Mouse (Mus musculus): ENCODE results near the gene Nfatc4. TPM values are rescaled to one million over a fixed set of nuclear protein-coding genes. Genes with fewer than 3 reads are reported as not detected.

Nfatc4 gene
- polyA plus RNA-seq, 1 experiment: 2.7 TPM

GRCm38 (mm10) chr14:55815310-55815751 is 7.6 kb upstream of the Nfatc4 start:
- H3K27ac ChIP-seq (ENCODE audit: control insufficient read depth, insufficient read depth, low read length): no peak overlapping the region
- WGBS: 33% methylated on average over 17 of the region's 17 CpGs
- H3K4me1 ChIP-seq (replicated peaks; ENCODE audit: control insufficient read depth, insufficient read depth, low read length): no peaks in the 10 kb centered on the region
- no peak for DNase-seq
- no peaks in the 10 kb centered on the region for H3K36me3 ChIP-seq (ENCODE audit: control insufficient read depth, insufficient read depth, low read length)
- no peaks in the 10 kb centered on the region; the same call in 1 of the 2 replicates for H3K27me3 ChIP-seq (ENCODE audit: control insufficient read depth, insufficient read depth, low read length)
- TF ChIP-seq CTCF (IDR thresholded peaks at IDR 0.05; ENCODE audit: borderline replicate concordance, control insufficient read depth, extremely low read depth, insufficient read depth, low read length, poor library complexity) (no peak), POLR2A (IDR thresholded peaks at IDR 0.05; ENCODE audit: control insufficient read depth, extremely low read depth, insufficient read depth, low read length, poor library complexity) (no peak)
- H3K4me3 ChIP-seq (ENCODE audit: control insufficient read depth, insufficient read depth, low read length): no peak overlapping the region

- Histone ChIP-seq H3K27ac (ENCODE audit: control insufficient read depth, insufficient read depth, low read length) (no peak overlapping the region), H3K36me3 (ENCODE audit: control insufficient read depth, insufficient read depth, low read length) (no peaks in the 10 kb centered on the region), H3K4me1 (replicated peaks; ENCODE audit: control insufficient read depth, insufficient read depth, low read length) (no peaks in the 10 kb centered on the region), H3K4me3 (ENCODE audit: control insufficient read depth, insufficient read depth, low read length) (no peak overlapping the region), H3K27me3 (ENCODE audit: control insufficient read depth, insufficient read depth, low read length) (peaks cover 17% of the 10 kb centered on the region)
- TF ChIP-seq CTCF (IDR thresholded peaks at IDR 0.05; ENCODE audit: borderline replicate concordance, control insufficient read depth, extremely low read depth, insufficient read depth, low read length, poor library complexity) (no peak), POLR2A (IDR thresholded peaks at IDR 0.05; ENCODE audit: control insufficient read depth, extremely low read depth, insufficient read depth, low read length, poor library complexity) (no peak)
- 90% methylated on average over 7 of the region's 7 CpGs for WGBS
- no peak for DNase-seq
Measured at GRCm38 (mm10) chr14:55819845-55820405, 3.0 kb upstream of the Nfatc4 start.

GRCm38 (mm10) chr14:55820576-55820975 is 2.4 kb upstream of the Nfatc4 start:
- TF ChIP-seq POLR2A (IDR thresholded peaks at IDR 0.05; ENCODE audit: control insufficient read depth, extremely low read depth, insufficient read depth, low read length, poor library complexity) (no peak), CTCF (IDR thresholded peaks at IDR 0.05; ENCODE audit: borderline replicate concordance, control insufficient read depth, extremely low read depth, insufficient read depth, low read length, poor library complexity) (no peak)
- Histone ChIP-seq H3K27me3 (ENCODE audit: control insufficient read depth, insufficient read depth, low read length) (peaks cover 22% of the 10 kb centered on the region), H3K36me3 (ENCODE audit: control insufficient read depth, insufficient read depth, low read length) (no peaks in the 10 kb centered on the region), H3K4me1 (replicated peaks; ENCODE audit: control insufficient read depth, insufficient read depth, low read length) (no peaks in the 10 kb centered on the region), H3K27ac (ENCODE audit: control insufficient read depth, insufficient read depth, low read length) (no peak overlapping the region), H3K4me3 (ENCODE audit: control insufficient read depth, insufficient read depth, low read length) (no peak overlapping the region)
- WGBS: 95% methylated on average over 9 of the region's 9 CpGs
- DNase-seq: no peak

- no peak for TF ChIP-seq POLR2A (IDR thresholded peaks at IDR 0.05; ENCODE audit: control insufficient read depth, extremely low read depth, insufficient read depth, low read length, poor library complexity)
- peak; percentile 64; the same call in 1 of the 2 replicates for TF ChIP-seq CTCF (IDR thresholded peaks at IDR 0.05; ENCODE audit: borderline replicate concordance, control insufficient read depth, extremely low read depth, insufficient read depth, low read length, poor library complexity)
- Histone ChIP-seq H3K27me3 (ENCODE audit: control insufficient read depth, insufficient read depth, low read length) (peaks cover 27% of the 10 kb centered on the region), H3K36me3 (ENCODE audit: control insufficient read depth, insufficient read depth, low read length) (no peaks in the 10 kb centered on the region), H3K4me1 (replicated peaks; ENCODE audit: control insufficient read depth, insufficient read depth, low read length) (no peaks in the 10 kb centered on the region), H3K27ac (ENCODE audit: control insufficient read depth, insufficient read depth, low read length) (no peak overlapping the region), H3K4me3 (ENCODE audit: control insufficient read depth, insufficient read depth, low read length) (no peak overlapping the region)
- 4% methylated on average over 13 of the region's 13 CpGs for WGBS
- DNase-seq: peak; percentile 73
Measured at GRCm38 (mm10) chr14:55822435-55822990, 431 bp upstream of the Nfatc4 start.

- Histone ChIP-seq H3K4me1 (replicated peaks; ENCODE audit: control insufficient read depth, insufficient read depth, low read length) (no peaks in the 10 kb centered on the region), H3K27me3 (ENCODE audit: control insufficient read depth, insufficient read depth, low read length) (peaks cover 27% of the 10 kb centered on the region), H3K27ac (ENCODE audit: control insufficient read depth, insufficient read depth, low read length) (no peak overlapping the region), H3K36me3 (ENCODE audit: control insufficient read depth, insufficient read depth, low read length) (no peaks in the 10 kb centered on the region), H3K4me3 (ENCODE audit: control insufficient read depth, insufficient read depth, low read length) (no peak overlapping the region)
- DNase-seq: no peak
- WGBS: 37% methylated on average over 10 of the region's 10 CpGs
- TF ChIP-seq CTCF (IDR thresholded peaks at IDR 0.05; ENCODE audit: borderline replicate concordance, control insufficient read depth, extremely low read depth, insufficient read depth, low read length, poor library complexity) (no peak), POLR2A (IDR thresholded peaks at IDR 0.05; ENCODE audit: control insufficient read depth, extremely low read depth, insufficient read depth, low read length, poor library complexity) (no peak)
Measured at GRCm38 (mm10) chr14:55824001-55824480, 1.1 kb downstream of the Nfatc4 start.

GRCm38 (mm10) chr14:55824481-55825215 is 1.7 kb downstream of the Nfatc4 start:
- H3K4me1 ChIP-seq (replicated peaks; ENCODE audit: control insufficient read depth, insufficient read depth, low read length): no peaks in the 10 kb centered on the region
- TF ChIP-seq CTCF (IDR thresholded peaks at IDR 0.05; ENCODE audit: borderline replicate concordance, control insufficient read depth, extremely low read depth, insufficient read depth, low read length, poor library complexity): no peak
- no peak for TF ChIP-seq POLR2A (IDR thresholded peaks at IDR 0.05; ENCODE audit: control insufficient read depth, extremely low read depth, insufficient read depth, low read length, poor library complexity)
- H3K36me3 ChIP-seq (ENCODE audit: control insufficient read depth, insufficient read depth, low read length): no peaks in the 10 kb centered on the region
- 17% methylated on average over 32 of the region's 32 CpGs for WGBS
- DNase-seq: no peak
- H3K4me3 ChIP-seq (ENCODE audit: control insufficient read depth, insufficient read depth, low read length): no peak overlapping the region
- peaks cover 27% of the 10 kb centered on the region for H3K27me3 ChIP-seq (ENCODE audit: control insufficient read depth, insufficient read depth, low read length)
- H3K27ac ChIP-seq (ENCODE audit: control insufficient read depth, insufficient read depth, low read length): no peak overlapping the region

Measured in thymus, adult 2 months (tissue).